Mouse (Mus musculus): ENCODE data around the gene Galnt10. TPM values are rescaled to one million over a fixed set of nuclear protein-coding genes. Genes with fewer than 3 reads are reported as not detected.

Gene Galnt10
- polyA plus RNA-seq, 1 experiment from 2014 or later: 18.4 TPM

DNA sequence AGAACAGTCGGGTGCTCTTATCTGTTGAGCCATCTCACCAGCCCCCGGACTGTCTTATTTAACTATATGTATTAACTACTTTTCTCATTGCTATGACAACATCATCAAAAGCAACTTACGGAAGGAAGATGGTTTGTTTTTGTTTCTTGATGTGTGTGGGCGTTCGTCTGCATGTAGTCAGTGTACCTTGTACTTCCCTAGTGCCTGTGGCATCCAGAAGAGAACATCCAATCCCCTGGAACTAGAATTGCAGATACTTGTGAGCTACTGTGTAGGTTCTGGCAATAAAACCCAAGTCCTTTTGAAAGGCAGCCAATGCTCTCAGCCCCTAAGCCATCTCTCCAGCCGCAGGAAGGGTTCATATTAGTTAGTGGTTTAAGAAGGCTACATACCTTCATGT lies 72.8 kb downstream of the Galnt10 start:
- Histone ChIP-seq H3K9me3 (no peaks in the 10 kb centered on the region), H3K36me3 (no peaks in the 10 kb centered on the region), H3K27me3 (replicated peaks) (no peaks in the 10 kb centered on the region), H3K4me2 (replicated peaks) (no peak overlapping the region), H3K9ac (no peak overlapping the region), H3K4me3 (no peak overlapping the region), H3K4me1 (no peaks in the 10 kb centered on the region), H3K27ac (no peak overlapping the region)
- no peak for ATAC-seq (ENCODE audit: low FRiP score, low read depth)
- WGBS: 92% methylated on average over 6 of the region's 6 CpGs

DNA sequence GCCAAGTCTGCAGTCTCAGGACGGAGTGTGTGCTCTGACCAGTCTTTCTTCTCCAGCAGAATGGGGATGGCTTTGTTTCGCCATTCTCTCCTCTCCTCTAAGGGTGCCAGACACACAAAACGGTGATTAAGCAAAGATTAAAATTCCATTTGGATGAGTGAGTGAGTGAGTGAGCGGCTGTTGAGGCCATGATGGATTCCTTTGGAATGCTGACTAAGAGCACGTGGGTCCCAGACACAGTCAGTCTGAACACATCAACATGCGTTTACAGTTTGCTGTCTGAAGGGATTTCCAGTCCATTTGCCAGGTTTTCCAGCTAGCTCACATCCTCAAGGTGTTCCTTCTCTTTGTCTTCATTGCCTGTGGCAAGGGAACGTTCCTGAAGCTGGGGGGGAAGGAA lies 74.4 kb downstream of the Galnt10 start:
- Histone ChIP-seq H3K4me3 (no peak overlapping the region), H3K4me2 (replicated peaks) (no peak overlapping the region), H3K27me3 (replicated peaks) (no peaks in the 10 kb centered on the region), H3K9ac (no peak overlapping the region), H3K27ac (no peak overlapping the region), H3K9me3 (no peaks in the 10 kb centered on the region), H3K36me3 (no peaks in the 10 kb centered on the region), H3K4me1 (no peaks in the 10 kb centered on the region)
- no peak for ATAC-seq (ENCODE audit: low FRiP score, low read depth)
- WGBS: 63% methylated on average over 7 of the region's 7 CpGs

DNA sequence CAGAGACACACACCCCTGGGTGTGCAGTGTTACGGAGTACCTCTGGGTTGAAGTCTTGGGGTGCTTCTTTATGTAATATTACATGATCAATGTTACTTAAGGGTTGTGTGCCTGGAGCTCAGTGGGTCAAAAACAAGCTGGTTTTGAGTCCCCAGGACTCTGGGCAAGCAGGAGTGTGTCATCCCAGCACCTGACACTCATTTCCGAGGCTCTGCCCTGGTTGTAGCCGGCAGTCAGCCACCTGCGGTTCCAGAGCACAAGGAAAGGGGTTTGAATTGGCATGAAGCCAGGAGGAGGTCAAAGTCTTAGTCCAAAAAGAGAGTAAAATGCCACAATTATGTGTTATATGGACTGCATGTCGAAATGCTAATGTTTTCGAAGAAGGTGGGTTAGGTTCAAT lies 74.8 kb downstream of the Galnt10 start:
- Histone ChIP-seq H3K9ac (no peak overlapping the region), H3K36me3 (no peaks in the 10 kb centered on the region), H3K9me3 (no peaks in the 10 kb centered on the region), H3K27ac (no peak overlapping the region), H3K27me3 (replicated peaks) (no peaks in the 10 kb centered on the region), H3K4me2 (replicated peaks) (no peak overlapping the region), H3K4me1 (no peaks in the 10 kb centered on the region), H3K4me3 (no peak overlapping the region)
- 81% methylated on average over 6 of the region's 6 CpGs for WGBS
- ATAC-seq (ENCODE audit: low FRiP score, low read depth): no peak

DNA sequence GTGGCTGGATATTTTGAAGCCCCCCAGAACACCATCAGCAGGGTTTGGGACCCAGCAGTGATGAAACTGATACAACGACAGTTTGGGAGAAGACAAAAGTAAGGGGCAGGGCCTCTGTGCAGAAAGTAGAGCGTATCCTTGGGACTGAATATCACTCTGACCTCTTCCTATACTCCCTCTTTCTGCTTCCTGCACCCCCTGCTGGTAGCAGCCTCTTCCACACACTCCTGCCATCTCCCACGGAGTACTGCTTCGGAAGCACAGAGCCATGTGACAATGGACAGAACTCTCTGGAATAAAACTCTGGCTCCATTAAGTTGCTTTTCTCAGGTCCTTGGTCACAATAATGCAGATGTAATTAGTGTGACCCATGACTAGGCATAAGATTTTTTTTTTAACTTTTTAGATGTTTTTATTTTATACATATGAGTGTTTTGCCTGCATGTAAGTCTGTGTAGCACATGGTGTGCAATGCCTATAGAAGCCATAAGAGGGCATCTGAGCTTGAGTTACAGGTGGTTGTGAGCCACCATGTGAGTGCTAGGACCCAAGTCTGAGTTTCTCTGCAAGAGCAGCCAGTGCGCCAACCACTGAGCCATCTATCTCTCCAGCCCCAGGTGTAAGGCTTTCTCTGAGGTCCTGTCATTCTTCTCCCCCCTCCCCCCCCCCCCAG lies 79.7 kb downstream of the Galnt10 start:
- no peak overlapping the region for H3K9ac ChIP-seq
- no peak for ATAC-seq (ENCODE audit: low FRiP score, low read depth)
- H3K36me3 ChIP-seq: no peaks in the 10 kb centered on the region
- no peaks in the 10 kb centered on the region for H3K9me3 ChIP-seq
- peaks cover 5% of the 10 kb centered on the region; the same call in 1 of the 2 replicates for H3K4me1 ChIP-seq
- 87% methylated on average over 5 of the region's 5 CpGs for WGBS
- H3K27ac ChIP-seq: no peak overlapping the region
- no peak overlapping the region for H3K4me2 ChIP-seq (replicated peaks)
- H3K27me3 ChIP-seq (replicated peaks): no peaks in the 10 kb centered on the region
- no peak overlapping the region for H3K4me3 ChIP-seq

DNA sequence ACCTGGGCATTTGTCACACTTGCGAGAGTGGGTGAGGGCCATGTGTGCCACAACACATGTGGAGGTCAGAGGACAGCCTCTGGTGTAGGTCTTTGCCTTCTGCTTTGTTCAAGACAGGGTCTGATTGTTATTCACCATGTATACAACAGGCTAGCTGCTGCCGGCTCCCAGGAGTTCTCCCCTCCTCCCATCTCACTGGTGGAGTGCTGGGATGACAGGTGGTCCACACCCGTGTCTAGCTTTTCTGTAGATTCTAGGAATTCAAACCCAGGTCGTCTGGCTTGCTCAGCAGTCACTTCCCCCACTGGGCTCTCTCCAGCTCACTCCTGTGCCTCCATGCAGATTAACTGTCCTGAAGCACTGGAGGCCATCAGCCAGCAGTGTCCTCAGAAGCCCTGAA lies 80.7 kb downstream of the Galnt10 start:
- Histone ChIP-seq H3K27ac (no peak overlapping the region), H3K4me2 (replicated peaks) (no peak overlapping the region), H3K4me3 (no peak overlapping the region), H3K9ac (no peak overlapping the region), H3K36me3 (no peaks in the 10 kb centered on the region), H3K27me3 (replicated peaks) (no peaks in the 10 kb centered on the region), H3K9me3 (no peaks in the 10 kb centered on the region), H3K4me1 (peaks cover 5% of the 10 kb centered on the region; the same call in 1 of the 2 replicates)
- WGBS: 53% methylated on average over 4 of the region's 4 CpGs
- ATAC-seq (ENCODE audit: low FRiP score, low read depth): no peak

DNA sequence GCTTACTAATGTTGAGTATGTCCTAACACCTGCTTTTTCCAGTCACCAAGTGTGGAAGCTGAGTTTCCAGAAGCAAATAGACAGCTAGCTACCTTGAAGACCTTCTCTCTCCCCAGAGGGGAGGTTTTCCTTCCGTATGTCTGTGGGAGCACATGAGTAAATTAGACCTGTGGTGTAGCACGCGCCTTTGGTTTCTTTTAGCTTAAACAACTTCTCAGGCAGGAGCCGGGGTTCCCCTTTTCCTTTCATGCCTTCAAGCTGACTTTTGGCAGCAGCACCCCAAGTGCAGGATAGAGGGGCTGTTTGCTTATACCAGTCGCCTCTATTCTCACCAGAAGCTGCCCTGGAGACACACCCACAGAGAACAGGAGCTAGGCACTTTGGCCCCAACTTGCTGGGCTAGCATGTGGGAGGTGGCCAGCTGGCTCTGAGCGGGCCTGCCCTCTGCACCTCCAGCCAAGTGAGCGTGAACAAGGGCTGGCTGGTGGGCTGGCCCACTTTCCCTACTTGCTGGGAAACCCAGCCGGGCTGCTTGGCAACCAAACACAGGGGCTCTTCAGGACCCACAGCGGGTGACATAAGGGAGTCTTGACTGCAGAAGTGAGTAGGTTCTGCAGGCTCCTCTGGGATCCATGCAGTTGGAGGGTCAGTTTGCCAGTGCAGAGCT lies 82.2 kb downstream of the Galnt10 start:
- Histone ChIP-seq H3K4me3 (no peak overlapping the region), H3K4me2 (replicated peaks) (no peak overlapping the region), H3K9me3 (no peaks in the 10 kb centered on the region), H3K27ac (no peak overlapping the region), H3K4me1 (peaks cover 5% of the 10 kb centered on the region; the same call in 1 of the 2 replicates), H3K9ac (no peak overlapping the region), H3K36me3 (no peaks in the 10 kb centered on the region), H3K27me3 (replicated peaks) (no peaks in the 10 kb centered on the region)
- ATAC-seq (ENCODE audit: low FRiP score, low read depth): no peak
- 69% methylated on average over 9 of the region's 9 CpGs for WGBS

DNA sequence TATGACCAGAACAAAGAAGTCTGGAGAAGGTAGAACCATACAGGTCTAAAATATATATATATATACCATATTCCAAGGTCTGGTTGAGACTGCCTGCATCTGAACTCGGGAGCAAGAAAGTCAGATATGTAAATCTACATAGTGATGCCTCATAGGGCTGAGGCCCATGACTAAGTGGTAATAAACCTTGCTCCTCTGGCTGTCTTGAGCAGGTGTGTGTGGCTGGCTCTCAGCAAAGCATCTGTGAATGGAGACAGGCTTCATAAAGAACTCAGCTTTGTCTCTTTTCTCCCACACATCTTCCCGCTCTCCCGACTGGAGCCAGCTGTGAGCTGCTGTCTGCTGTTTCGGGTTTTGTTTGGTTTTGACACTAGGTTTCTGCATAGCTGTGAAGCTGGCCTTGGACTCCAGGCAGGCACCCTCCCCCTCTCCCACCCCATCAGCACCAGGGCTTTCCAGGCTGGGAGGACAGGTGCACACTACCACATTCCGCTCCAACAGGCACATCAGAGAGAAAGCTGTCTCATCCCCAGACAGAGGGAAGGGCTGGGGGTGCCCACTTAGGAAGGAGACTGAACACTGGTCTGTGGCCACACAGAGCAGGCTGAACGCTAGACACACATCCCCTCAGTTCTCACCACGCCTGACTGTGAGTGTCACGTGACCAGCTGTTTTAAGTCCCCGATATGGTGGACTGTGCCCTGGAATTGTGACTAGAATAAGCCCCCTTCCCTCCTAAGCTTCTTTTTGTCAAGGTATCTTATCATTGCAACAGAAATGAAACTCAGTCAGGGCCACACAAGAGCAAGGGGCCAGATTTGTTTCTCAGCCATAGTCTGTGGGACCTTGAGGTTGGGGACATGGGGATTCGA lies 87.4 kb downstream of the Galnt10 start:
- 78% methylated on average over 10 of the region's 10 CpGs for WGBS
- H3K4me1 ChIP-seq: peaks cover under 1% of the 10 kb centered on the region; the same call in 1 of the 2 replicates

DNA sequence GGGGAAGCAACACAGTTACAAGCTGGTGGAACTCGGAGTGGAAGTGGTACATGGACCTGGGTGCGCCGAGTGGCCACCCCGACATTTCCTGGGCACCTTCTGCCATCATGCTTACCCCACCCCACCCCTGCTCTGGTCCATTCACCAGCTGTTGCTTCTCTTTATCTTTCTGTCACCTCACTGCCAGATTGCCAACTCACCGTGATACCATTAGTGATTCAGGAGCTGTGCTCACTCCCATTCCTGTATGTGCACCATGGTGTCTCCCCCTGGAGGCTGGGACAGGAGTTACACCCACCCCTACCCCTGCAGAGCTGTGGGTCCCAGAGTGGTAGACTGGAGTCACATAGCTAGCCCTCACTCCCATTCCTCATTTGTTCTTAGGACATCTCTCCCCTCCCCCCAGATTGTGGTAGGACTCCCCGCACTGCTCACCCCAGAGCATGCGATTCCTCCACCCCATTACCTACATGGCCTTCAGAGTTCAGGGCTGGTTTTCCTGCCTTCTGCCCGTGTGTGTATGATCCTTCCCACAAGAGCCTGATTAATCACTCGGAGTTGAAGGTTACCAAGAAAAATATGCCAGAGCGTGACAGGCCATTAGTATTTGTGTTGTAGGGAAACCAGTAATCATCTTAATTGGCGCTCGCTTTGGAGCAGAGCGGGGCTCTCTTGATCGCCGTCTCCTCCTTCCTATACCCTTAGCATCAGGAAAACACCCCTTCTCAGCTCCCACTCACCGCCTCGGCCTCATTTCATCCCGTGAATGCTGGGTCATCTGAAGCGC lies 102.2 kb downstream of the Galnt10 start:
- Histone ChIP-seq H3K4me1 (no peaks in the 10 kb centered on the region), H3K27ac (no peak overlapping the region), H3K4me2 (replicated peaks) (no peak overlapping the region), H3K9ac (no peak overlapping the region), H3K9me3 (no peaks in the 10 kb centered on the region), H3K4me3 (no peak overlapping the region), H3K36me3 (no peaks in the 10 kb centered on the region), H3K27me3 (replicated peaks) (no peaks in the 10 kb centered on the region)
- no peak; the same call in 1 of the 2 replicates for ATAC-seq (ENCODE audit: low FRiP score, low read depth)
- WGBS: 82% methylated on average over 19 of the region's 19 CpGs

More for the DNA sequence above, 87.4 kb downstream of the Galnt10 start:
- H3K4me3 ChIP-seq: no peak overlapping the region
- no peaks in the 10 kb centered on the region for H3K9me3 ChIP-seq
- ATAC-seq (ENCODE audit: low FRiP score, low read depth): no peak
- H3K36me3 ChIP-seq: no peaks in the 10 kb centered on the region
- H3K27ac ChIP-seq: no peak overlapping the region
- H3K4me2 ChIP-seq (replicated peaks): no peak overlapping the region
- no peak overlapping the region for H3K9ac ChIP-seq
- no peaks in the 10 kb centered on the region for H3K27me3 ChIP-seq (replicated peaks)

DNA sequence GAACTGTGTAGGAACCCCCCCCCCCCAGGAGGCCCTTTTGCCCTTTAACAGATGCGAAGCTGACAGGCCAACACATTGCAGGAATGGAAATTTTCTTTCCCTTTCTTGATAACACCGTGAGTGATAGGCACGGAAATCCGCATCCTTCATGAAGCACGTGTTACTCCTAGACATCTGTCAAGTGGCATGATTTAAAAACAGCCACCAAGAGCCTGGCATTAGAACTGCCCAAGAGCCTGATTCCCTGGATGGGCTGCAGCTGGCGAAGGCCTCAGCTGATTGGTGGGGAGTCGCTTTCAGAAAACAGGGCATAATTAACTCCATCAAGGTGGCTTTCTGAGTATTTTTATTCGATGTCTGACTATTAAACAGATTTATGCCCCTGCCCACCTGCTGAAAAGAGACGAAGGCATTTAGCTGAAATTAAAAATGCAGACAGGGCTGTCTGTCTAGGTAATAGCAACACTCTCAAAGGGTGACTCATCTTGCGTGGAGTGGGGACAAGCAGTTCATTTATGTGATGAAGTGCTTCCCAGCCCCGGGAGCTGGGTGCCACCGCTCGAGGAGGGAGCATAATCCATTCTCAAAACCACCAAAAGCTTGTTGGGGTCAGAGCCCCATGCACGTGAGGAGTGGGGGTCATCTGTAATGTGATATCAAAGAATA lies 108.4 kb downstream of the Galnt10 start:
- Histone ChIP-seq H3K9ac (no peak overlapping the region), H3K36me3 (no peaks in the 10 kb centered on the region), H3K4me2 (replicated peaks) (no peak overlapping the region), H3K9me3 (no peaks in the 10 kb centered on the region), H3K4me3 (no peak overlapping the region), H3K27ac (no peak overlapping the region), H3K27me3 (replicated peaks) (no peaks in the 10 kb centered on the region), H3K4me1 (peaks cover 9% of the 10 kb centered on the region; the same call in 1 of the 2 replicates)
- 53% methylated on average over 14 of the region's 14 CpGs for WGBS
- ATAC-seq (ENCODE audit: low FRiP score, low read depth): peak; percentile 58; the same call in 1 of the 2 replicates

DNA sequence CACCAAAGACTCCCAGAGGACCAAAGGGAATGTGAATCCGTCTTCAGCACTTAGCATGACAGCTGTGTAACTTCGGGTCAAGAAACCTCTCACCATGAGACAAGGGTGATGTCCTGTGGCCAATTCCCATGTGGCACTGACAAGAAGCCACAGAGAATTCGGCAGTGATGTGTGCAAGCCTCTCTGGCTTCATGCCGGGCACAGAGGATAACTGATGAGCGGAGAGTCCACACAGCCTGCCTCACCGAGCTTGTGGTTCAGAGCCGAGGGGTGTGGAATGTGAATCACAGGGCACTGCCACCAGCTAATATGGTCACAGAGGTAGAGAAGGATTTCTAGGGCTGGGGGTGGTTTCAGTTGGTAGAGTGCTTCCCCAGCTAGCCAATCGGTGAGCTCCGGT lies 113.4 kb downstream of the Galnt10 start:
- no peak for ATAC-seq (ENCODE audit: low FRiP score, low read depth)
- 67% methylated on average over 9 of the region's 9 CpGs for WGBS
- H3K27me3 ChIP-seq (replicated peaks): no peaks in the 10 kb centered on the region
- no peak overlapping the region for H3K9ac ChIP-seq
- H3K9me3 ChIP-seq: no peaks in the 10 kb centered on the region; the same call in 1 of the 2 replicates
- no peak overlapping the region for H3K27ac ChIP-seq
- H3K4me2 ChIP-seq (replicated peaks): no peak overlapping the region
- H3K4me3 ChIP-seq: no peak overlapping the region
- peaks cover 17% of the 10 kb centered on the region; the same call in 1 of the 2 replicates for H3K4me1 ChIP-seq
- no peaks in the 10 kb centered on the region for H3K36me3 ChIP-seq

DNA sequence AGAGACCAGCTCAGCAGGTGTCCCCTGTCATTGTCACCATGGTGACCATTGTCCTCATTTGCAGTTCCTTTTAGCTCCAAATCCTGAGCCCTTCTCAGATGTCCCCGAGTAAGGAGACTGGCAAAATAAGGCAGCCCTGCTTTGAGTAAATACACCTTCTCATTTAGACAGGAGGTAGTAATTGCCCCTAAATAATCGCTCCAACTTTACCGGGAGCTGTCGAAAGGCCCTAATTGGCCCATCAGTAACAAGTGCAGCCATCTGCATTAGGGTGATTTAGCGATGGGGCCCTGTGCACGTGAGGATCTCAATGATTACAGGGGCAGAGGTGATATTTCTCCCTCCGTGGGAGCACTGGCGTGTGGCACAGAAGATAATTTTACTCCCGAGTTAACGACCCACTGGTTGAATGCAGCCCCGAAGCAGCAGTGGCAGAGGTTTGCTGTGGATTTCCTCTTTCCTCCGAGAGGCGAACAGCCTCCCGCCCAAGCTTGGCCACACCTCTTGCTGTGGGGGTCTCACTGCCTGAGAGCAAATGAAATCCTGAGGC lies 115.3 kb downstream of the Galnt10 start:
- WGBS: 8% methylated on average over 14 of the region's 14 CpGs
- ATAC-seq (ENCODE audit: low FRiP score, low read depth): 0 out of 2 replicates have a peak, but pooled peaks have one; percentile 44
- H3K4me2 ChIP-seq (replicated peaks): peak overlapping the region; percentile 24; the same call in 1 of the 2 replicates

More for the DNA sequence above, 115.3 kb downstream of the Galnt10 start:
- no peak overlapping the region for H3K9ac ChIP-seq
- H3K4me1 ChIP-seq: peaks cover 17% of the 10 kb centered on the region; the same call in 1 of the 2 replicates
- peaks cover 3% of the 10 kb centered on the region; the same call in 1 of the 2 replicates for H3K27me3 ChIP-seq (replicated peaks)
- H3K4me3 ChIP-seq: no peak overlapping the region
- H3K36me3 ChIP-seq: no peaks in the 10 kb centered on the region
- no peaks in the 10 kb centered on the region; the same call in 1 of the 2 replicates for H3K9me3 ChIP-seq
- H3K27ac ChIP-seq: no peak overlapping the region

Measured in neural tube, embryonic 12.5 days (tissue).